Comparison of ENCODE assay signal across 8 mouse cellular contexts in genomic region chr13:80940421-80940820, GRCm38 (mm10). TPM values are rescaled to one million over a fixed set of nuclear protein-coding genes. Genes with fewer than 3 reads are reported as not detected.
DNase-seq lines count a peak whose midpoint lies in the region; ATAC-seq lines count a peak whose summit lies in the region.

No protein-coding gene starts in this region.

- H3K9ac ChIP-seq in hindbrain, embryonic 13.5 days = no peak overlapping the region

- no peaks in the 10 kb centered on the region for H3K27me3 ChIP-seq in heart, embryonic 10.5 days (ENCODE audit: insufficient read depth, poor library complexity, severe bottlenecking)
- H3K27me3 ChIP-seq in hindbrain, embryonic 13.5 days = no peaks in the 10 kb centered on the region

- DNase-seq in kidney, postnatal 10 days = peak; percentile 22
- DNase-seq in kidney, adult 9 months = no peak
- DNase-seq in adrenal gland, postnatal 10 days = peak; percentile 64
- no peak for DNase-seq in heart, embryonic 10.5 days (ENCODE audit: low spot score)
- peak; percentile 69 for DNase-seq in lung, postnatal 36 days
- DNase-seq in left cerebral cortex, postnatal 25 days (ENCODE audit: low spot score in 2 of 2) = no peak

- 0 out of 2 replicates have a peak overlapping the region, but pooled peaks have one; percentile 42 for H3K27ac ChIP-seq in heart, embryonic 10.5 days
- no peak overlapping the region for H3K27ac ChIP-seq in hindbrain, embryonic 13.5 days

- ATAC-seq in erythroblast, adult 5-6 weeks (replicated peaks; ENCODE audit: low FRiP score, poor library complexity, severe bottlenecking) = no peak
- ATAC-seq in hindbrain, embryonic 13.5 days (ENCODE audit: low FRiP score) = no peak

- H3K4me1 ChIP-seq in heart, embryonic 10.5 days = peaks cover 11% of the 10 kb centered on the region
- H3K4me1 ChIP-seq in hindbrain, embryonic 13.5 days (replicated peaks) = no peaks in the 10 kb centered on the region

- H3K36me3 ChIP-seq in heart, embryonic 10.5 days = no peaks in the 10 kb centered on the region
- no peaks in the 10 kb centered on the region for H3K36me3 ChIP-seq in hindbrain, embryonic 13.5 days

- 78% methylated on average over 5 of the region's 5 CpGs for WGBS in heart, embryonic 10.5 days
- 84% methylated on average over 5 of the region's 5 CpGs for WGBS in hindbrain, embryonic 13.5 days

- H3K4me3 ChIP-seq in heart, embryonic 10.5 days = no peak overlapping the region
- H3K4me3 ChIP-seq in hindbrain, embryonic 13.5 days = no peak overlapping the region

- intact Hi-C loops in left cerebral cortex, postnatal 25 days (cut with DNase I) = no loop called here

- H3K4me2 ChIP-seq in hindbrain, embryonic 13.5 days = no peak overlapping the region

- H3K9me3 ChIP-seq in heart, embryonic 10.5 days = no peaks in the 10 kb centered on the region
- no peaks in the 10 kb centered on the region for H3K9me3 ChIP-seq in hindbrain, embryonic 13.5 days

RNA-seq across cellular contexts. Expression of gene Arrdc3, which starts 57.2 kb away (rescaled TPM):
- 100 to 1,000 TPM in 1 of 2 experiments, 10 to 100 TPM in 1; 96.7 to 109 TPM for total RNA-seq in adrenal gland, postnatal 10 days (2021)
- 52.4 and 54.2 TPM in 2 replicates for polyA plus RNA-seq in heart, embryonic 10.5 days (2016; fragmentation: Nextera tagmentation; extraction: Ambion mirVana)
- total RNA-seq in erythroblast, adult 5-6 weeks (2015; ENCODE audit: low replicate concordance) = 111 and 115 TPM in 2 replicates
- total RNA-seq in erythroblast, adult 5-6 weeks (2017; ENCODE audit: low replicate concordance) = 177 and 199 TPM in 2 replicates
- 49.3 and 49.9 TPM in 2 replicates for polyA plus RNA-seq in hindbrain, embryonic 13.5 days (2015; fragmentation: Nextera tagmentation; extraction: Ambion mirVana)
- total RNA-seq in left cerebral cortex, postnatal 25 days (2021) = 10 to 100 TPM; 33.6 to 37.5 TPM

Comparison
In these comparisons a context has a peak if more than half of its experiments do, and no peak if none do; other contexts are left out.
1. DNase-seq: peak in kidney, postnatal 10 days (single experiment), adrenal gland, postnatal 10 days (single experiment) and lung, postnatal 36 days (single experiment); none in kidney, adult 9 months (single experiment), heart, embryonic 10.5 days (single experiment) and left cerebral cortex, postnatal 25 days (0 of 2).